Mouse (Mus musculus) stomach, adult 2 months (tissue): ENCODE measurements around the gene Irx4. TPM values are rescaled to one million over a fixed set of nuclear protein-coding genes. Genes with fewer than 3 reads are reported as not detected.

Source experiments
- polyA plus RNA-seq: library from polyadenylated mRNA; depleted of rRNA; stranded (reverse); fragments of >200 nt; gene quantifications from 2 replicates; pipeline ENCODE4 v1.2.3, GENCODE M21; 2012; rRNA removed

The Irx4 gene
- polyA plus RNA-seq: 0.05 TPM in 1 of 2 replicates, not detected in the other

DNA sequence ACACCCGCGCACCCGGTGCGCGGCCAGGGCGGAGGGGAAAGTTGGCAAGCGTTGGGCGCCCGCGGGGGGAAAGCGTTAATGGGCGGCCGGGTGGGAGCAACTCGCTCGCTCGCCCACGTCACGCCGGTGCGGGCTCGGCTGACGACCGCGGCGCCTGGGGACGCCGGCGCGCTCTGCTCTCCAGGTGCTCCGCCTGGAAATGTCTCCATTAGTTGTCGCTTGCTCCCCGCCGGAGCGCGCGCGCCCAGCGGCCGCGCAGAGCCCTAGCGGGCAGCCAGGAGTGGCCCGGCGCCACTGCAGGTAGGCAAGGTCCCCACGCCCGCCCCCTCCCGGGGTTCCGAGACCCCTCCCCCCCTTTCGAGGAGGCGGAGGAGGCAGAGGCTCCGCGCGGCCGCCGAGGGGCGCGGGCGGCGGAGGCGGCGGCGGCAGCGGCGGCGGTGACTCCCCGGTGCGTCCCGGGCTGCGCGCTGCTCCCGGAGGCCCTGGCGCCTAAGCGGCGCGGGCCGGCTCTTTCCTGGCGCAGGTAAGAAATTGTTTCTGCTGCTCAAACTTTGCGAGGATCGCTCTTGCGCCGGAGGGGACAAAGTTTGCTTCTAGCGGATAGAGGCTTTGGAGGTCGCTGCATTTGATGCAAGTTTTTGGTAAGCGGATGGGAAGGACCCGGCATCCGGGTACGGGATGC is at the start of gene Irx4:
TSS of gene Irx4 (plus strand) at position 126 of the 682 bp plus-strand sequence.

Other genes starting within 250 kb of the Irx4 start
- gene Mrpl36, start 68.0 kb downstream of the Irx4 start, polyA plus RNA-seq: 91.9 and 114 TPM in 2 replicates
- 12.7 and 14.5 TPM in 2 replicates for gene Ndufs6, start 68.1 kb downstream of the Irx4 start, polyA plus RNA-seq
- gene Lpcat1, start 206.7 kb downstream of the Irx4 start, polyA plus RNA-seq: 3.9 and 5.8 TPM in 2 replicates